Mouse (Mus musculus): Measurements from ENCODE around the gene Cerk.
"Not testable (repeated sequence)": the region's sequence is repeated elsewhere in the genome, so short reads cannot be mapped to it uniquely, and the experiment has no call there.

Cerk gene

DNA sequence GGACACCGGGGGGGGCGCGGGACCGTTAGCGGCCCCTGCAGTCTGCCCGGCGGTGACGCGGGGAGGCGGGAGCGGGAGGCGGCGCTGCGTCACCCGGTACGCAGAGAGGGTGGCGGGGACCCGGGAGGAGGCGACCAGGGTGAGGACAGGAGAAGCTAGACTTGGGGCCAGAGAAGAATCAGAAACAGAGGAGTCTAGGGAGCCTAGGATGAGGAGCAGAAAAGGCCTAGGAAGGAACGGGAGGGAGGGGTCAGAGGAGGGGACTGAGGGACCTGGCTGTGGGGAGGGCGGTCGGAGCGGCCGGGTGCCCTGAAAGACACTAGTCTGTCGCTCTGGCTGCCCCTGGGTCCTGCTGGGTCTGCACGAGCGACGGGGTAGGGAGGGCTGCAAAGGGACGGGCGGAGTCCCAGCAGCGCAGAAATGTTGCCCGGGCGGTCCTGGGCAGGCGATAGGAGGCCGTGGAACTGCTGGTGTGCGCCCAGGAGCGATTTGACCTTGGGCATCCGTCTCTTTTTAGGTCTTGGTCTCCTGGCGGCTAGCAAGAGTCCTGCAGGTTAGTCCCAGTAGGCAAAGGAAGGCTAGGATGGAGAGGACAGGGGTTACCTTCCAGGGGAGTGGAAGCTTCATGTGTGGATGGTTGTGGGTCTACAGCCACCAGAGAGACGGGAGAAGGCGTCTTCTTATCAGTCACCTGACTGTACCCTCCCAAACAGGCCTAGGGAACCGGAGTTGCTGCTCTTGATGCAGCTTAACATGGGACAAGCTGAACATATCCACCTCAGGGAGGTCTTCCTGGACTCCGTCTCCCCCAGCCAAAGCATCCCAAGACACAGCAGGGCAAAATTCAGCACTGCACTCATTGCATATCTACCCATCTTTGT, at the start of gene Cerk:
Cerk (minus strand) TSS at position 453 of the 881 bp plus-strand sequence.
- peak; percentile 85 to 88 for DNase-seq (ENCODE audit: low spot score in 2 of 2)

DNA sequence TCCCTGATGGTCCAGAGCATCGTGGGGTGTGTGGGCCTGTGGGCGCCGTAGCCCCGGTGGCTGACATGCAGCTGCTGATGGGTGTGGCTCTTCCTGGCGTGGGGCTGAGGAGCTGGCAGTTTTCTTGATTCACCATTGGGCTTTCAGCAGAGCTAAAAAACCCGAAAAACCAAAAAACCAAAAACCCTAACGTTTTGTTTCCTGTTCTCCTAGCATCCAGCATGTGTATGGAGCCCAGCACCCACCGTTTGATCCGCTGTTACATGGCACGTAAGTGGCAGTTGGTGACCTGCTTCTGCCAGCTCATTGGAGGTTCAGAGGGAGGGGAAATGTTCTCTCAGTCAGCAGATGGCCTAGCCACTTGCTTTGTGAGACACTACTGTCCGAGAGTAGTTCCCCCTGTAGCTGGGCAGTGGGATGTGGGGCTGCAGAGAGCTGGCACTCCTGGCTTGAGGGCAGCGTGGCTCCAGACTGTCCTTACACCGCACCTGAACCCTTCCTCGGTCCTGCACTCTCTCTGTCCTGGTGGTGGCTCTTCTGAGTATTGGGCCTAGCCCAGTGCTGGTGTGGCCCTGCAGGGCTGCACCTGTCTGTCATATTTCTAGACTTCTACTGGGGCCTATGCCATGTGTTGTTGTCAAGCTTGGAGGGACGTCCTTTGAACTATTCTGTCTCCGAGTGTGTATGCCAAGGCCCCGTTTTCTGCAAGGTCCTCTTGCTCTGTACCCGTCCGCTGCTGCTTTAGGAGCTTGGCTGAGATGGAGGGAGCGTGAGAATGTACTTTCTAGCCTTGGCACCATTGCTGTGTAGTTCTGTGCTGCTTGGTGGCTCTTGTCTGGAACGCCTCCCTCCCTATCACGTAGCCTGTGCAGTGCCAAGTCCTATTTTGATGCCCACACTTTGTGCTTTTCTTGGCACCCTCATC, 48.8 kb upstream of the Cerk start:
- DNase-seq (ENCODE audit: low spot score in 2 of 2), result peak in 1 of 2 experiments; percentile 69

DNA sequence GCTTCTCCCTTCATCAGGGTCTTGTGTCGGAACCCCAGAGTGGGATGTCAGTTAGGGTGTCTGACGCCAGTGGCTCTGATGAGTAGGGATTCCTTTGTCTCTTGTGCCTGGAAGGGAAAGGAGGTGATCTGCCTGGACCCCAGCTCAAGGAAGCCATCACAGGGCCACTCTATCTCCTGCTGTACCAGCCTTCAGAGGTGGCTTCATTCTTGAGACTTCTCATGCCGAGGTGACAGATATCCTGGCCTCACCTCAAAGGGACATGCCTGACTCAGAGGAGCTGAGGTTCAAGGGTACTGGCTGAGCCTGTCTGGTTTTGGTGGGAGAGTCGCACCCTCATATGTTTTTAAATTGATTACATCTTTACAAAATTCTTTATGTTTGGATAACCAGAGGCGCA, 48.1 kb upstream of the Cerk start:
- no peak for DNase-seq (ENCODE audit: low spot score in 2 of 2)

DNA sequence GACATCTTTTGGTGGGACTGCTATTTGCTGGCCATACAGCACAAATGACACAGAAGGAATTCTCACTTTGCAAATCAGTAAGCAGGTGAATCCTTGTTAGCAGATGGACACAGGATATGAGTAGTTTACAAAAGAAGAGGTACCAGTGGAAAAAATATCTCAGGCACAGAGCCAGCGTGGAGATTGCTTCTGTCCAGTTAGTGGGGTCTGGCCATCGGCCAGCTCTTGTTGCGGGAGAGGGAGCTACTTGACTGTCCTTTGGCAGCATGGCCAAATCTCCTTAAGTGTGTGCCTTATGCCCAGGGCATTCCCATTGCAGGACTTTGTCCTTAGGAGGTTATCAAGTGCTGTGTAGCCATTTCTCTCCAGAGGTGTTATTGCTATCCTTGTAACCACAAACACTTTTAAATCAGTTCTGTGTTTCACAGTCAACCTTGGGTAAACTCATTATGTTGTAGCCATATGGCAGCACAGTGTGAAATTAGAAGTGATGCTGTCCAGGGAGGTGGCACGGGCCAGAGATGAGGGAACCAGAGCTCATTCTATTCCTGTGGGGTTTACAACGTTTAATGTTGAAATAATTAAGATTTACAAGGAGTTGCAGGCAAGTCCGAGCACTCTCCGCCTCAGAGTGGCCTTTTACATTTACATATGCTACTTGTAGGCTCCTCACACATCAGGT, 46.0 kb upstream of the Cerk start:
- no peak for DNase-seq (ENCODE audit: low spot score in 2 of 2)

DNA sequence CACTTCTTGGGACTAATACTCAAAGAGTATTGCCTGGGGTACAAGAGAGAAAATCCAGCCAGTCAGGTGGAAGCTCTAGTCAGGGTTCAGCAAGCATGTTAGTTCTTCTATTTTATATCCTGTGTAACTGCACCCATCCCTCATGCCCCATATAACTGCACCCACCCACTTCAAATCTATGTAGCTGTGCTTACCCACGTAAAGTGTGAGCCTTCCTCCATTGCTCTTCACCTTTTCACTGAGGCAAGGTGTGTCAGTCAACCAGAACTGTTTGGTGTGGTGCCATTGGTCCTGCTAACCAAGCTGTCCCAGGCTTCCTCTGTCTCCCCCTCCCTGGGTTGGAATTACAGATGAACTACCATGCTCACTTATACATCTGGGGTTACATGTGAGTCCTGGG, 45.2 kb upstream of the Cerk start:
- no peak for DNase-seq (ENCODE audit: low spot score in 2 of 2)

DNA sequence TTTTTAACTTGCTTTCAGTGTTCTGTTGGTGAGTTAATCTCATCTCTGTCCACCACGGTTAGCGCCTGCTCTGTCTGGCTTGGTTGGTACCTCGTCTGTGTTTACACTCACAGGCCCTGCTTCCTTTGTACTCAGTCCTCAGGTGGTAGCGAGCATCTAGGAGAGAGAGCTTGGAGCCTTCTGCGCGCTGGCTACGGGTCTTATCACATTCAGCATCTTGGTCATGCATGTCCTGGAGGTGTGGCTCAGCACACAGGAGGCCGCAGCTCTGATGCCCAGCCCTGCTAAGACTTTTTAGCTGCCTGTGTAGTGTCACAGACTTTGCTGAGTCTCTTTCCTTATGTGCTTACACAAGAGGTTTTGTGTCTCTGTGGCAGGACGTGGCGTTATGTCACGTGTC, 43.7 kb upstream of the Cerk start:
- no peak for DNase-seq (ENCODE audit: low spot score in 2 of 2)

DNA sequence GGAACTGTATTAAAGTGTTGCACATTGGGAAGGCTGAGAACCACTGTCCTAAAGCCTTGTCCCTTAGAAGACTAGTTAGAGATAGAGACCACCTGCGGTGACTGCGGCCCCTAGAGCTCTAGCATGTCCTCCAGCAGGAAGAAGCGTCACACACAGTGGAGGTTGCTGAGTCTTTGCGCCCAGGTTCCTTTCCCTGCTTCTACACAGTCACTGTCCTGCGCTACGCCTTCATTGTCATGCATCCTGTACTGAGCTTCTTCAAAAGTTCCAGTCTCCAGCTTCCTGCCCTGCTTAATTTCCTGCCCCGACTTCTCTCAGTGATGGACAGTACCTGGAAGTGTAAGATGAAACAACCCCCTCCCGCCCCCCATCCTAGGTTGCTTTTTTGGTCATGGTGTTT, 43.1 kb upstream of the Cerk start:
- no peak for DNase-seq (ENCODE audit: low spot score in 2 of 2)

DNA sequence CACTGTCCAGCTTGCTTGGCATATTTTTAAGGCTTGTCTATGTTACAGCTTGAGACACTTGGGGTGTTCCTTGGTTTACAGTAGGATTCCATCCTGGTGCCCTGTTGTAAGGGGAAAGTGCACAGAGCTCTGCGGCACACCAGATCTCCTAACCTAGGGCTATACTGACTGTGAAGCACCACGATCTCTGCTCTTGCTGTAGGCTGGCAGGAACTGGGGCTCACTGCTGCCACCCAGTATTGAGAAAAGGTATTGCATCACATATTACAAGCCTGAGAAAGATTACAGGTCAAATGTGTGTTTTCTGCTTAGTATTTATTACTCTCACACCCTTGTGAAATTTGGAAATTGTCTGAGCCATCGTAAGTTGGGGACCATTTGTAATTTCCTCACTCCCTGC, 42.2 kb upstream of the Cerk start:
- DNase-seq (ENCODE audit: low spot score in 2 of 2), result no peak

DNA sequence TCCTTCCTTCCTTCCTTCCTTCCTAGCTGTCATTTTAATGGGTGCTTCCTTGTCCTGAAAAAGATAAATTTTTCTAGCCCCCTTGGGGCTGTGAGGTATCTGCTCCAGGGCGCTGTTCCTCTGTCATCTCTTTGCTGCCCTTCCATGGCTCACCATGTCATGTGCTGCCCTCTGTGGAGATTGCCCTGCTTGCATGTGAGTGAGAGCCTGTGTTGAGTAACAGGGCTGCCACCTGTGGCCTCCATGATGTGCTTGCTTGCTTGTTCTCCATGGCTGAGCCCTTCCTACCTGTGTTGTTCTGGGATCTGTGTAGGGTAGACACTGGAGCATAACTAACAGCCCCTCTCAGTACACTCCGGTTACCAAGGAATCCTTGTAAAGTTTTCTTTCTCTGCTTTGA, 41.0 kb upstream of the Cerk start:
- no peak for DNase-seq (ENCODE audit: low spot score in 2 of 2)

DNA sequence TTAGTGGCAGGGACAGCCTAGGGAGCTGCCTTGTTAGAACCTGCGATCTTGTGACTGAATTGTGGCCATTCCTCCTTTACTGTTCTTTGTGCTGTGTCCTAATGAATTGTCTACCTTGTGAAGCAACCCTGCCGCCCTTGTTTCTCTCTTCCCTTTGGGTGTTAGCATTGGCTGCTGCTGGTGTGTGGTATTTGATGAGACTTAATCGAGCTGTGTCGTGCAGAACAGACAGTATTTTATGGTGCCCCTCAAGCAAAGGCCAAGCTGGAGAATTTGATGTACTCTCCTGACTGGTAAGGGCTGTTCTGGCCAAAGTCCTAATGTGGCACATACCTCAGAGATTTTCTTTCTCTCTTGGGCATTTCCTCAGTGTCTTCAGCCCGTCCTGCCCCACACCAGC, 40.3 kb upstream of the Cerk start:
- no peak for DNase-seq (ENCODE audit: low spot score in 2 of 2)

DNA sequence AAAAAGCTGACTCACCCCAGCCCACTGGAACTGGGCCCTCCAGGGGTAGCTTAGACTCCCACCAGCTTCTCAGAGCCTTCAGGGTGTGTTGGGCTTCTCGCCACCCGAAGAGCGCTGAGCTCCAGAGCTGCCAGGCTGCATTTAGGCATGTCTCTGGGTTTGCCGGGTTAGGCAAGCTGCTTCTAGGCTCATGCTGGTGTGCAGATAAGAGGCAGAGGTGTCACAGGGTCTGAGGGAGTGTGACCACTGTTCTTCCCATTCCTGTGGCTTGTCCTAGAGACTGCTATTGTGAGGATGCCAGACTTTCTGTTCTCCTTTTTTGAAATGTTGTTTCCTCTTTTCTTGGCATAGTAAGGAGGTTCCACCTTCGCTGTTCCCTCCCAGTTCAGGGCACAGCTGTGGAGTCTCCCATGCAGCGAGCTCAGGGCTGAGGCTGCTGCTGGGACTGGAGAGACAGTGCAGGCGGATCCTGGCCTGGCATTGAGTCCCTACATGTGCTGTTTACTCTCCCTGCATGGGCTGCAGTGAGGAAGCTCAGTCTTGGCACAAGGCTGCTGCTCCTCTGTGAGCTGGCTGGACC, 39.1 kb upstream of the Cerk start:
- DNase-seq (ENCODE audit: low spot score in 2 of 2), result peak in 1 of 2 experiments; percentile 52

DNA sequence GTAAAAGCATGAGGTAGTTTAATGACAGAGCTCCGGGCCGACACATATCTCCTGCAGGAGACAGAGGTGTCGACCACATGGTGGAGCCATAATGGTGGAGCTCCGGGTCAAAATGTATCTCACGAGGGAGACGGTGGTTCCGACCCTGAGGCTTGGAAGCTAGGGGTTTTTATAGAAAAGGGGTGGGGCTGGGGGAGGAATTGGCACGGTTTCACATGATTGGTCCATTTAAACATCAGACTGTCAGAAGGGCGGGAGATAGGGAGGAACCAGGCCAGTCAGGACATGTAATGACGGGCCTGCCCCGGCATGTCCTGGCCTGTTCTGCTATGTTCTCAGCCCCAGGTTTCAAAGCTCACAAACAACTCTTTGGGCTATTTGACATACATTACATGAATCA, 36.0 kb upstream of the Cerk start:
- DNase-seq (ENCODE audit: low spot score in 2 of 2), result not testable (repeated sequence)

DNA sequence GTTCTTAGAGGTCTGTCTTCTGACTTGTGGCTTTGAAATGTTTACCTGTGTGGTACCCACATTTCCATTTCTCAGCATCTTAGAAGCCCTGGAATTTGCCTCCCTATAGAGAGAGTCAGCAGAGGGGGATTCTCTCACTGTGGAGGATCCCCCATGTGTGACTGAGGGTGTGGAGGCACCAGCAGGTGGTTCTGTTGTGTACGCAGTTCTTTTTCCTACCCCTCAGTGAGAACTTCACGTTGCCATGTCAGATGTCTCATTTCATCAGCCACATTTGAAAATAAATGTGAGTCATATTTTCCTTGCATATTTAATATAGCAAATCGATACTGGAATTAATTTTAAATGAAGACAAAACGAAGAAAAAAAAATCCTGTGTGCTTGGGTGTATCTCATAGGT, 35.4 kb upstream of the Cerk start:
- no peak for DNase-seq (ENCODE audit: low spot score in 2 of 2)

DNA sequence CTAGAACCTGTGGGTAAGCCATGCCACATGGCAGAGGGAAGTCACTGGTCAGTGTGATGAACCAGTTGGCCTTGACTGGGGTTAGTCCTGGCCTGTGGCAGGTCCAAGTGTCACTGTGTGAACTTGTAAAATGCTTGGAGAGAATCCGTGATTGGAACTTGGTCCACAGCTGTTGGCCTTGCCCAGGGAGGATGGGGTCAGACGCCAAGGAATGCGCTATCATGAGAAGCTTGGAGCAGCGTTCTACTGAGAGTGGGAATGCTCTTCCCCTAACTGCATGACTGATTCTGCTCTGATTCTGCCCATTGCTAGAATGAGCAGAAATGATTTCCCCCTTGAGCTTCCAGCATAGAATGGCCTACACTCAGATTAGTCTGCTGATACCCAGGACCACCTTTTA, 34.8 kb upstream of the Cerk start:
- DNase-seq (ENCODE audit: low spot score in 2 of 2), result no peak

DNA sequence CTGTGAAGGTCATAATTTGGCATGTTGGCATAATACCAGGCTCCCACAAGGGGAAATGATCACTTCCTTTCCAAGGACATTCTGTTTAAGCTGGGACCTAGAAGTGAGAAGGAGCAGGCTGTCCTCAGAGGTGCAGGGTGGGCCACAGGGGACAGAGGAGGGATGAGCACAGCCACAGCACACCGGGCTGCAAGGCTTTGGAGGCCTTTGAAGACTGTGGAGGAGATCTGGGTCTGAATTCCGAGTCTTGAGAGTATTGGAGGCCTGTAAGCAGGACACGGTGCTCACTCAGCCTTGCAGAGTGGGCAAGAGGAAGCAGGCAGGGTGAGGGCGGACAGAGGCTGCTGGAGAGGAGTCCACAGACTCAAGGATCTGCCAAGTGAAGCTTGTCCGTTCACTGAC, 34.3 kb upstream of the Cerk start:
- no peak for DNase-seq (ENCODE audit: low spot score in 2 of 2)

DNA sequence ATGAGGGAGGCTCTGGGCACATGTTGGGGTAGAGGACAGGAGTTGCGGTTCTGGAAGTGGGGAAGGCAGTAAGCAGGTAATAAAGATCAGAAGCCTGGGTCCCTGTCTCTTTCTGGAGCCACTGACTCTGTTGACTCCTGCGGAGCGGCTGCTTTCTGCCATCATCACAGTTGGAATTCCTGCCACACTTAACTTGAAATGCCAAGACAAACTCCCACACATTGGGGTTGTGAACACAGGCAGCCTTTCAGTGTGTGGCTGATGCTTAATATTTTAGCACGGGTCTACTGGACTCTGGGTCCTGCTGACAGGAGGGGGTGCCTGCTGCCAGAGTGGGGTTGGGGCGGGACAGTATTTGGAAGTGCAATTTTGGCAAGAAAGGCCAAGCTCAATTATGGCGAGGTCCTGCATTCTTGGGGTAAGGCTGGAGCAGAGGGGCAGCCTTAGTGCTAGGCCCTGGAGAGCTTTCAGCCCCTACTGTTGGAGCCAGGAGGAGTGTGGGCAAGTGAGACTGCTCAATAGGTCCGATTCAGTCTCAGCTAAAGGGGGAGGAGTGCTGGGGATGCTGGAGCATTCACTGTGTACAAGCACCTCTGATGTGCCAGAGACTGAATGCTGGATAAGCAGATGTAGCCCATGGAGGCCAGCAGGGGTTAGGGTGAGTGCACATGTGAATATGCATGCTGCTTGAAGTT, 33.7 kb upstream of the Cerk start:
- DNase-seq (ENCODE audit: low spot score in 2 of 2), result peak in 1 of 2 experiments; percentile 44

DNA sequence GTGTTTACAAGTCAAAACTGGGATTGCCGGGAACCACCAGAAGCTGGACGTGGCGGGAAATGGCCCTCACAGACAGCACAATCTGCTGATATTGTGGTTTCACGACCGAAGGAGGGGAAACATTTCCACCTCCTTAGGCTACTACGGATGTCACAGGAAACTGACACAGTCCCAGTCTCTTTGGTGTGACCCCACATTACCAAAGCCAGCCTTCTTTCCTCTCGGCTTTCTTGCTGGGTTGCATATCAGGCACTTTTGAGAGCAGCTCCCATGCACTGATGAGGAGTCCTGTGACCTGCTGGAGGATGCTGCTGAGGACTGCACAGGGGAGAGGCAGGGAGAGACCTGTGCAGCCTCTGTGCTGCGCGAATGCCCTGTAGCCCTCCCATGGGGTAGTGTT, 30.7 kb upstream of the Cerk start:
- DNase-seq (ENCODE audit: low spot score in 2 of 2), result not testable (repeated sequence)

DNA sequence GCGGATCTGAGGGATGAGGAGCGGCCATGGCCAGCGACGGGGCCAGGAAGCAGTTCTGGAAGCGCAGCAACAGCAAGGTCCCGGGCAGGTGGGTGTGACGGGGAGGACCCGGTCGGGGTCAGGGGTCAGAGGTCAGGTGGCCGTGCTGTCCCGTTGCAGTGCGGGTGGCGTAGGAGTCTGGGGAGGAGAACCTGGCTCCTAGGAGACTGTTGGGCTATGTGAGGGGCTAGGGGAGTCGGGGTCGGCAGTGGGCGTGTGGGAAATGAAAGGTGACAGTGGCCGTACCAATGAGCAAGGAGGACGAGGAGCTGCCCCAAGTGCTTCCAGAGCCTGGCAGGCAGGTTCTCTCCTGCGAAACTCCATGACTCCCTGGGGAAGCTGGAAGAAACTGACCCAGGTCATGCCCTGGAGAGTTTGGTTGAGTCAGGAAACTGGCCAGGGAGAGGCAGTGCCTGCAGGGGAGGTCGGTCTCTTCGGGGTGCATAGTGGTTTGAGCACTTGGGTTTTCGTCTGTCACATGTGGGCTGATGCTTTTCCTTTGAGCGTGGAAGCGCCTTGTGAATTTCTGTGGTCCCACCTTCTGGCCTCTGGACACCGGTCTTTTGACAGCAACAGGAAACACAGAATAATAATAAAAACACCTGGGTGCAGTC, 28.7 kb upstream of the Cerk start:
- DNase-seq (ENCODE audit: low spot score in 2 of 2), result no peak

DNA sequence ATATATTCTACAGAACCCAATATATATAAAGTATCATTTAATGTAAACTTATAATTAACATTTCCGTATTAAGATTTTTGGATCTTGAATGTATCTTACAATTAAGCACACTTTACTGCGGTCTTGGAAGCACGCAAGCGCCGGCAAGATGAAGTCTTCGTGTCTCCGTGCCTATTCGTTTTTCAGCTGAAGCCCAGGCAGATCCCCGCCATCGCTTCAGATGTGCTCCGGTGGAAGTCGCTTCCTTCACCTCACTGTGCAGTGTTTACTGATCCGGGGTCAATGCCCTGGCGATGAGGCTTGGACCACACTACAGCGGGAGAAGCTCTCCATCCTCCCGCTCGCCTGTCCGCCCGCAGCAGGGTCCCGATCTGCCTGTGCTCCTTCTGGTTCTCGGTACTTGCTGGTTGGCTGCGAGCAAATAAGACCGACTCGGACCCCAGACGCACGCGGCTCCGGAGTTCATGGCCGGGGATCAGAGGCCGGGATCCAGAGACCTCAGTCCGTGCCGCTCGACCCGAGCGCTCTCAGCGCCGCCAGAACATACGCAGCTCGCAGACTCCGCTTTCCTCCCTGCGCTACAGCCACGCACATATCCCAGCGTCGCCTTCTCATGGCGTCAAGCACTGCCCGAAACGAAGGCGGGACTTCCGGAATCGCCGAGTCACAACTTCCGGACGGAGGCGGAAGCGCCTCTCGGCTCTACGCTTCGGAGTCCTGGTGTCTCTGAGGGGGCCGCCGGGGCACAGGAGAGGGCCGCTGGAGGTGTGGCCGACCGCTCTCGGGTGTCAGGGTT, 28.0 kb upstream of the Cerk start, which contains the start of gene Tbc1d22a:
Tbc1d22a (plus strand) TSS at position 707 of the 796 bp plus-strand sequence.
- DNase-seq (ENCODE audit: low spot score in 2 of 2), result peak; percentile 95 to 96

DNA sequence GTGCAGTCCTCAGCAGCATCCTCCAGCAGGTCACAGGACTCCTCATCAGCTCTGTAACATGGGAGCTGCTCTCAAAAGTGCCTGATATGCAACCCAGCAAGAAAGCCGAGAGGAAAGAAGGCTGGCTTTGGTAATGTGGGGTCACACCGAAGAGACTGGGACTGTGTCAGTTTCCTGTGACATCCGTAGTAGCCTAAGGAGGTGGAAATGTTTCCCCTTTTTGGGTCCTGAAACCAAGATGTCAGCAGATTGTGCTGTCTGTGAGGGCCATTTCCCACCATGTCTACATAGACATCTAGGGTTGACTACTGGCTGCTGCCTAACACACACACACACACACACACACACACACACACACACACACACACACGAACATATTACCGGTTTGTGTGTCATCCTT, 26.3 kb upstream of the Cerk start:
- DNase-seq (ENCODE audit: low spot score in 2 of 2), result not testable (repeated sequence)
